Mouse (Mus musculus): Measurements from ENCODE around the gene Gabrb1. TPM values are rescaled to one million over a fixed set of nuclear protein-coding genes. Genes with fewer than 3 reads are reported as not detected.
"Not testable (repeated sequence)": the region's sequence is repeated elsewhere in the genome, so short reads cannot be mapped to it uniquely, and the experiment has no call there.

The Gabrb1 gene
- total RNA-seq, 2 experiments from 2014 or later = 47.5 to 52.3 TPM

GRCm38 (mm10) chr5:71999466-71999865 is 341.6 kb downstream of the Gabrb1 start:
- intact Hi-C loops (cut with DNase I) = no loop called here
- no peak for DNase-seq

- intact Hi-C loops (cut with DNase I) = no loop called here
Observed at GRCm38 (mm10) chr5:72003811-72004435, 346.0 kb downstream of the Gabrb1 start.

GRCm38 (mm10) chr5:72036954-72037353 is 379.0 kb downstream of the Gabrb1 start:
- intact Hi-C loops (cut with DNase I) = no loop called here
- DNase-seq = no peak

More at GRCm38 (mm10) chr5:72003811-72004435, 346.0 kb downstream of the Gabrb1 start:
- DNase-seq = no peak

GRCm38 (mm10) chr5:72043226-72044151 is 385.6 kb downstream of the Gabrb1 start:
- intact Hi-C loops (cut with DNase I) = no loop called here
- DNase-seq = no peak

- intact Hi-C loops (cut with DNase I) = no loop called here
- no peak for DNase-seq
Observed at GRCm38 (mm10) chr5:72046261-72046660, 388.3 kb downstream of the Gabrb1 start.

GRCm38 (mm10) chr5:72064079-72064478 is 406.2 kb downstream of the Gabrb1 start:
- intact Hi-C loops (cut with DNase I) = no loop called here
- DNase-seq = no peak

- intact Hi-C loops (cut with DNase I) = no loop called here
- peak; percentile 11 for DNase-seq
Observed at GRCm38 (mm10) chr5:72068826-72069225, 410.9 kb downstream of the Gabrb1 start.

GRCm38 (mm10) chr5:72069398-72069797 is 411.5 kb downstream of the Gabrb1 start:
- intact Hi-C loops (cut with DNase I); DNase-seq: not testable (repeated sequence)

GRCm38 (mm10) chr5:72076781-72077180 is 418.9 kb downstream of the Gabrb1 start:
- intact Hi-C loops (cut with DNase I) = no loop called here
- DNase-seq = no peak

- intact Hi-C loops (cut with DNase I) = no loop called here
- DNase-seq = peak; percentile 5
Observed at GRCm38 (mm10) chr5:72086518-72086917, 428.6 kb downstream of the Gabrb1 start.

GRCm38 (mm10) chr5:72094582-72094981 is 436.7 kb downstream of the Gabrb1 start:
- DNase-seq = no peak
- intact Hi-C loops (cut with DNase I) = loop anchor here (2.0 to 10.0 kb wide), 2 partner anchors 400 to 592 kb away; no protein-coding TSS in a partner anchor

- intact Hi-C loops (cut with DNase I) = loop anchor here (2.0 to 10.0 kb wide), 2 partner anchors 400 to 592 kb away; no protein-coding TSS in a partner anchor
- DNase-seq = no peak
Observed at GRCm38 (mm10) chr5:72095015-72095414, 437.1 kb downstream of the Gabrb1 start.

- intact Hi-C loops (cut with DNase I) = no loop called here
Observed at GRCm38 (mm10) chr5:72104274-72104921, 446.5 kb downstream of the Gabrb1 start.

GRCm38 (mm10) chr5:72122414-72123037 is 464.6 kb downstream of the Gabrb1 start:
- no peak for DNase-seq
- intact Hi-C loops (cut with DNase I) = no loop called here

More at GRCm38 (mm10) chr5:72104274-72104921, 446.5 kb downstream of the Gabrb1 start:
- no peak for DNase-seq

GRCm38 (mm10) chr5:72126681-72127080 is 468.8 kb downstream of the Gabrb1 start:
- intact Hi-C loops (cut with DNase I) = no loop called here
- DNase-seq = no peak

- intact Hi-C loops (cut with DNase I) = no loop called here
- no peak for DNase-seq
Observed at GRCm38 (mm10) chr5:72133906-72134305, 476.0 kb downstream of the Gabrb1 start.

GRCm38 (mm10) chr5:72138256-72138655 is 480.3 kb downstream of the Gabrb1 start:
- intact Hi-C loops (cut with DNase I) = no loop called here

GRCm38 (mm10) chr5:72139619-72140018 is 481.7 kb downstream of the Gabrb1 start:
- intact Hi-C loops (cut with DNase I) = no loop called here
- DNase-seq = no peak

More at GRCm38 (mm10) chr5:72138256-72138655, 480.3 kb downstream of the Gabrb1 start:
- DNase-seq = peak; percentile 23

- no peak for DNase-seq
Observed at GRCm38 (mm10) chr5:72148679-72149078, 490.8 kb downstream of the Gabrb1 start.

GRCm38 (mm10) chr5:72150870-72151269 is 493.0 kb downstream of the Gabrb1 start:
- intact Hi-C loops (cut with DNase I) = no loop called here
- DNase-seq = no peak

More at GRCm38 (mm10) chr5:72148679-72149078, 490.8 kb downstream of the Gabrb1 start:
- intact Hi-C loops (cut with DNase I) = no loop called here
